Mouse (Mus musculus) olfactory bulb, adult 2 months (tissue): ENCODE measurements at regions not wholly inside any gene's neighbourhood (a gene's known extent, or its start where the extent isn't known, plus 50 kb on each side); places are given as distances from the start of the nearest gene placed in this dataset.

Source experiments
- H3K27ac ChIP-seq: fragments of 200-500 bp; 2 replicates; pipeline ENCODE4 v1.5.1; 2012; ENCODE audit warnings: low read depth, low read length; ENCODE audit not compliant: insufficient read depth
- H3K4me1 ChIP-seq: fragments of 200-500 bp; 2 replicates; pipeline ENCODE4 v1.6.1; 2012; ENCODE audit warnings: low read length; ENCODE audit not compliant: control insufficient read depth, insufficient read depth
- H3K4me3 ChIP-seq: fragments of 200-500 bp; 2 replicates; pipeline ENCODE4 v1.5.1; 2012; ENCODE audit warnings: mild to moderate bottlenecking, low read depth, low read length, moderate library complexity; ENCODE audit not compliant: insufficient read depth
- CTCF ChIP-seq: fragments of 200-500 bp; IDR thresholded peaks from 2 replicates; pipeline ENCODE4 v1.5.1; 2012; ENCODE audit warnings: low read depth, mild to moderate bottlenecking, low read length, moderate library complexity; ENCODE audit not compliant: insufficient read depth
- POLR2A ChIP-seq: fragments of 200-500 bp; IDR thresholded peaks from 2 replicates; pipeline ENCODE4 v1.6.1; 2012; ENCODE audit warnings: mild to moderate bottlenecking, low read depth, low read length, moderate library complexity; ENCODE audit not compliant: insufficient read depth
- WGBS: fragments of 180-500 bp; shearing (Covaris S2); methylation state at CpG from one replicate; pipeline ENCODE4 v1.1.7; 2018; 5-methylcytosine and 5-hydroxymethylcytosine counted together

DNA sequence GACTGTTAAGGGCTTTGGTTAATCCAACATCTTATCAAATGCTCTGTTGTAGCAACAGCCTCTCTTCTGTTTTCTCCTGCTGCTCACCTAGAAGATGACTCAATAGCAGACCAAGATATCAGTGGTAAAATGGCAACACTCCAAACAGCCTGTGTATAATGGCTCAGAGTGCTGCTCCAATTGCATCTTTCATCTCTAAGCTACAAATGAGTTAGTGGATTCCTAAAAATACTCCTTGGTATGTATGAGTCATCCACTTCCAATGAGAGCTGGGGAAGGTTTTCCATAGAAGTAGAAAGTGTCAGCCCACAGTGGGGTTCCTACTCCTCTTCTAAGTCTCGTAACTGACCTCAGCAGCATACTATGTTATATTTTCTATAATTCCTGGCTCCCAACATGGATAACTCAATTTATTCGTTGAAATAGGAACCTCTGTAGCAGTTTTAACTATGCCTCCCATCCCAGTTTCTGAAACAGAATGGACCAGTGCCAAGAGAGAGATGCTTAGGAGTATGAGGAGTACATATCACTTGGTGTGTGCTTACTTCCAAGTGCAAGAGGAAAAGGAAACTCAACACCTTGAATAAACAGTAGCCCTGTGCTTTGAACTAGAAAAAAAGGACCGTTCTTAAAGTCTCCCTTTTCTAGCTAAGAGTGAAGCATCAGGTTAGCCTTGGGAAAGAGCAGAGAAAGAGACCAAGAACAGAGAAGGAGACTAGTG lies 612.5 kb upstream of the Klf6 start:
- WGBS = 41% methylated on average over 3 of the region's 3 CpGs
- no peaks in the 10 kb centered on the region for H3K4me1 ChIP-seq
- no peak overlapping the region for H3K27ac ChIP-seq
- TF ChIP-seq CTCF (no peak), POLR2A (no peak)
- no peak overlapping the region for H3K4me3 ChIP-seq

DNA sequence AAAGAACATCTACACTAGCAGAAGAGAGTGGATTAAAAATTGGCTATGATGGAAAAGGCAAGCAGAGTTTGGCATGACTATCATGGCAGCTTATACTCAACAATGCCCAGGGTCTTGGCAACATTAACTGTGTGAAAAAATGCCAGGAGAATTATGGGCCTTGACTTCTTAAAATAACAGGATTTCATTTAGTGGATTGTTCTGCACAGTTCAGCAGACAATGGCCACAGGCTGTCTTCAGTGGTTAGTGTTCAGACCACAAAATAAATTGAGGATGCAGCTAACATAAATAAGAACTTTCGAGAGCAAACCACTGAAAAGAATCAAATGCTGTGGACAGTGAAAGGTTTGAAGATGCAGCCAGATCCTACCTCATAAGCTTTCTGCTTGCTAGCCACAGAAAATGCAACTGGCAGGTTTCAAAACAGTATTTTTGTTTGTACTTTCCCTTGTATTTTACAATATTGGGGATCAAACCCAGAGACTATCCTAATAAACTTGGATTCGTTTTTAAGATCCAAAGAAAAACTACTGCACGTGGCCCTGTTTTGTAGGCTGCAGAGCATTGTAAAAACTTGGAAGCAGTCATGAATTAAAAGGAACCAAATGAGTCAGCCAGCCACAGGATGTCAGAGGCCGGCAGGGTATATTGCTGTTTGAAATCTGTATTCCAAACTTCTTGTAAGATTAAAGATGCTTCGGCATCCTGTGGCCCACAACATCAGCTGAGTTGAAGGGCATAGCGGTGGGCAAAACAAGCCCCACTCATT lies 603.2 kb upstream of the Klf6 start:
- TF ChIP-seq POLR2A (no peak), CTCF (no peak)
- WGBS = 46% methylated on average over 6 of the region's 6 CpGs
- H3K4me1 ChIP-seq = no peaks in the 10 kb centered on the region
- no peak overlapping the region for H3K27ac ChIP-seq
- H3K4me3 ChIP-seq = no peak overlapping the region

DNA sequence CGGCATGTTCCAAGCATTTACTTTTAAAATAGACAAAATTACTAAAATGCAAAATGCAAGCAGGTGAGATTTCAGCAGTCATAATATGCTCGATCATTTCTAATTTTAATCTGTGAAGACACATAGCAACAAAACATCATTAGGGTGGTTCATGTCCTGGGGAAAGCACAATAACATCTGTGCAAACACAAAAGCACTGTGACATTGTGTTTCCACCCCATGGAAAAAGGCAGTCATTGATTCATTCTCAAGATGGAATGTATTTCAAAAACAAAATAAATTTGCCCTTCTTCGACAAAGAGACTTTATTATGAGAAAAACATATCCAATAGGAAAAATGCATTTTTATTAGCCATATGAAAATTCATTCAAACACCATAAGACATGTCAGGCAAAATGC lies 601.5 kb upstream of the Klf6 start:
- Histone ChIP-seq H3K4me1 (no peaks in the 10 kb centered on the region), H3K4me3 (no peak overlapping the region), H3K27ac (no peak overlapping the region)
- no peak for TF ChIP-seq CTCF
- TF ChIP-seq POLR2A = no peak
- 80% methylated on average over 3 of the region's 3 CpGs for WGBS

DNA sequence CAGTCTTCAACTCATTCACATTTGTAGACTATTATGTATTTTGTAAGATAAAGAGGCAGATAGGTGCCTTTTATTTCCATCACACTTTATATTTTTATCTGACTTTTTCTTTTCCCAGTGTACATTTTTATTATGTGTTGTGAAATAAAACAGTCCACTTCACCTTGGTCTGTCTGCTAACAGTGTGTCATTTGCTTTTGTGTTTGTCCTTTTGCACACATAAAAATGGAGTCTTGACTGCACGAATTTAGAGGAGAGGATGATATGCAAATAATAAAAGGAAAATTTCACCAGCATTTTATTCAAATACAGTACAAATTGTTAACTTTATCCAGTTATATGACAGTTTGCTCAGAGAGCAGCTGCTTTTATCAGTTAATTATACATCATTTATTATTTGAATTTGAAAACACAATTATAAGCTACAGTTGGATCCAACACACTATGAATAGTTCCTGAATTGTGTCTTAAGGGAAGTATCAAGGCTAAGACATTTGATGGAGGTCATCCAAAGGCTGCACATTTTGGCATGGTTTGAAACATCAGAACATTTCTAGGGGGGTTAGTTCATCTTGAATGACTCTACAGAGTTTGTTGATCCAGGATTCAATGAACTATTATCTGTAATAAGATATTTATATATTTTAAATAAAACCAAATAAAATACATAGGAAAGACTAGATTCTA lies 588.6 kb upstream of the Klf6 start:
- H3K4me3 ChIP-seq = no peak overlapping the region
- TF ChIP-seq POLR2A (no peak), CTCF (no peak)
- no peak overlapping the region for H3K27ac ChIP-seq
- 69% methylated on average over 1 of the region's 1 CpGs for WGBS
- no peaks in the 10 kb centered on the region for H3K4me1 ChIP-seq

DNA sequence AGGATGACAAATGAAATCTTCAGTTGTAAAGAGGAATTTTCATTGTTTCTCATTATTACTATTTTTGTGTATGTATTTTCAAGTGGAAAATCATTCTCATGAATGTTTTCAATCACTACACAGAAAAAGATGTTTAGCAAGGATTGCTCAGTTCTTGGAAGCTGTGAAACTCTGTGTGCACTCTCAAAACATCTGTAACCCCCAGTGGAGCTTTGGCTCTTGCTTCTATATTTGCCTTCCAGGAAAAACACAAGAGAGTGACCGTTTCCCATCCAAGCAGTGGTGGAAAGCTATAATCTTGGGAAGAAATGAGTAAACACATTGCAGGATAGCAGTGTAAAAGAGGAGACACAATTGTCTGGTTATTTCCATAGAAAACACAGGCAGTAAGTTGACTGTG lies 584.7 kb upstream of the Klf6 start:
- no peak overlapping the region for H3K4me3 ChIP-seq
- H3K4me1 ChIP-seq = no peaks in the 10 kb centered on the region
- no peak overlapping the region for H3K27ac ChIP-seq
- 32% methylated on average over 1 of the region's 1 CpGs for WGBS
- TF ChIP-seq CTCF (no peak), POLR2A (no peak)

DNA sequence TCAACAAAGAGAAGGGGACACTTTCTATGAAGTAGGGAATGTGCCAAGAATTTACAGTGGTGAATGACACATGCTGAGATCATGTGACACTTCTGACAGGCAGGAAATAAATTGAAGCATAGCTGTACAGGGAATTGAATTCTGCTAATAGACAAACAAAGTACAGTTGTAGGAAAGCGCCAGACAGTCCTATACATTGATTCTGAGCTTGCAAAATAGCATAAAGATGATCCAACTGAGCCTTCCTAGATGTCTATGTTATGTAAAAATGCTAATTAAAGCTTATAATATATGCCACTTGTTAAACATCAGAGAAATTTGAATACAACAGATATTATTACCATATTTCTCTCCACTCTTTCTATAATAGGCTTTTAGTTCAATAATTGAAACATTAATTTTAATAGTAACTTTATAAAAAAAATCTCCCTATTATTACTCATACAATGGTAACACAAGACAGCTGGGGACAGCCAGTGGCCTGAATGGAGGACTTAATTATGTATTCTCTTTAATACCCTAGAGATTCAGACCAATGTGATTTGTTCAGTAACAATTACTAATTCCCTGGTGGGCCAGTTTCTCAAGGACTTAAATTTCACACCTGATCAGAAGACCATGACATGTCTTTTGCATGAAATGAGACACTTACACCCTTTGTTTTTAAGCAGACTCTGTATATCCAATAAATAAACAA lies 571.4 kb upstream of the Klf6 start:
- TF ChIP-seq CTCF (no peak), POLR2A (no peak)
- H3K27ac ChIP-seq = no peak overlapping the region
- 91% methylated on average over 1 of the region's 1 CpGs for WGBS

DNA sequence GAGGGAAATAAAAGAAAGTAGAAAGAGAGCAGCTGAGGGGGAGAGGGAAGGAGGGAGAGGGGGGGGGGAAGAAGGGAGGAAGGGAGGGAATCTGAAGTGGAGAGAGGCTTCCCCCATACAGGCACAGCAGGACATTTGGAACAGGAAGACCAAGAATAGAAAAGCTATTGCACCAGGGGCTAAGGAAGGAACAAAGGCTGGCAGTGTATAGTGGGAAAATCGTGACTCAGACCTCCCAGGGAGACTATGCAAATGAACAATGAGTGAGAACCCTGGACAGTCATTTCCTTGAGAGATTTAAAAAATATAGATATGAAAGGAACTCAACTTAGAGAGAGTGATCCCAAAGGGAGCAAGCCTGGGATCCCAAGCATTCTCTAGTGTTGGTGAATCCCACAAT lies 559.1 kb upstream of the Klf6 start:
- Histone ChIP-seq H3K4me1 (no peaks in the 10 kb centered on the region; the same call in 1 of the 2 replicates), H3K27ac (no peak overlapping the region), H3K4me3 (no peak overlapping the region)
- TF ChIP-seq POLR2A (no peak), CTCF (no peak)
- WGBS = 10% methylated on average over 1 of the region's 1 CpGs

More for the DNA sequence above, 571.4 kb upstream of the Klf6 start:
- Histone ChIP-seq H3K4me1 (no peaks in the 10 kb centered on the region), H3K4me3 (no peak overlapping the region)

DNA sequence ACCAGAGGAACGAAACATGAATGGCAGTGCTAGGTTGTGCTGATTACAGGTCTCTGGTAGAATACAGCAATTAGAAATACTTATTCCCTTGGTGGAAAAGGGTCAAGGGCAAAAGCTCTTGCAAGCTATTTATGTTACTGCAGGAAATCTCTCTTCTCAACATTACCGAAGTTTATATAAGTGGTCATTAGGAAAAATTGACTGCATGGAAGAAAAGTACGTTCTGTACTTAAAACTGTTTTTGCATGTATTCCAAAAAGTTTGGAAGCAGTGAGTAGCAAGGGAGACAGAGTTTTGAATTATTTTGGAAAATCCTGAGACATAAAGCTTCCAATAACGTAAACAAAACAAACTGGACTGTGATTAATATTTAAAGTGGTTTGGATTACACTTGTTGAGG lies 554.6 kb upstream of the Klf6 start:
- Histone ChIP-seq H3K27ac (no peak overlapping the region), H3K4me3 (no peak overlapping the region), H3K4me1 (no peaks in the 10 kb centered on the region; the same call in 1 of the 2 replicates)
- WGBS = 76% methylated on average over 4 of the region's 4 CpGs
- TF ChIP-seq CTCF (no peak), POLR2A (no peak)

DNA sequence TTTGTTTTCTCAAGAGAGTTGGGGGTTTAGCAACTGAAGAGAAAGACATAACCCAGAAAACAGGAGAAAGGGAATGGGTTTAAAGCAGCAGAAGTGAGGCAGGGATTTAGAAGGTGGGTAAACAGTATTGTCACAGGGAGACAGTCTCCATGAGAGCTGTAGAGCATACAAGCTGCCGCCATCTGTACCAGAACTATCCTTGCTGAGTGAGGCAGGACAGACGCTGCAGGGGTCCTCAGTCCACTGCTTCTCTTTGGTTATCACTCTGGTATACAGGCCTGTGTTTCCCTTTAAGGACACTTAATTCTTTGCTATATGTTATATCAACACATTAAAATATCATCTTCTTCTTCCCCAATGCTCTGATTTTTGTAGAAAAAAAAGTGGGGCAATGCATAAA lies 548.0 kb upstream of the Klf6 start:
- Histone ChIP-seq H3K4me3 (no peak overlapping the region), H3K27ac (no peak overlapping the region), H3K4me1 (no peaks in the 10 kb centered on the region)
- 75% methylated on average over 2 of the region's 2 CpGs for WGBS
- no peak for TF ChIP-seq CTCF
- TF ChIP-seq POLR2A = no peak
